15 mouse cellular contexts compared by ENCODE assay signal in the genomic region with DNA sequence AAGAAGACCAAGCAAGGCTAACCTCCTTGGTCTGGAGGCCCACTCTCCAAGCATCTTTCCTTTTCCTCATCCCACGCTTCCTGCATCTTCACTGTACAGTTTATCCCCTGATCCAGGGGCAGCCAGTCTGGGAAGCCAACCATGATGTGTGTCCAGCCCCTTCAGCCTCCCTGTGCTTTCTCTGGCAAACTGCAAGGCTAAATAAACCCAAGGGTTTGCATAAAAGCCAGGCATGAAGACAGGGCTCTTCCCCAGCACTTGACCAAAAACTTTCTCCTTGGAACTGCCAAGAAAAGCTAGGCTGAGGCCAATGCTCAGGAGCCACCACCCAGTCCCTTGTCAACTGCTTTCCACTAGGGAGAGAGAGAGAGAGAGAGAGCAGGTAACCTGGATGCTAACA. TPM values are rescaled to one million over a fixed set of nuclear protein-coding genes. Genes with fewer than 3 reads are reported as not detected.
"Had no signal": no experiment of that assay in that cellular context is flagged by ENCODE, and none has a peak within 500 bp of the region (broad histone marks: within the 10 kb centered on the region; RNA-seq: fewer than 3 reads in every experiment).

No protein-coding gene starts in this region.

- H3K27me3 ChIP-seq: limb, embryonic 15.5 days; liver, embryonic 12.5 days; midbrain, embryonic 13.5 days; stomach, embryonic 15.5 days had no signal

- ATAC-seq: liver, embryonic 12.5 days had no signal

- DNase-seq: kidney, postnatal 36 days; layer of hippocampus, adult 9-11 months; layer of hippocampus, postnatal 36 days; lung, embryonic 14.5 days; lung, postnatal 10 days; lung, postnatal 4 days; right cerebral cortex, postnatal 14 days; thymus, postnatal 4 days had no signal

- H3K9me3 ChIP-seq: limb, embryonic 15.5 days; liver, embryonic 12.5 days; midbrain, embryonic 13.5 days; stomach, embryonic 15.5 days had no signal

- H3K27ac ChIP-seq: kidney, postnatal 0 days; limb, embryonic 15.5 days; liver, embryonic 12.5 days; midbrain, embryonic 13.5 days; stomach, embryonic 15.5 days had no signal

- H3K9ac ChIP-seq: limb, embryonic 15.5 days; liver, embryonic 12.5 days; lung, embryonic 14.5 days; midbrain, embryonic 13.5 days; stomach, embryonic 15.5 days had no signal

- H3K4me2 ChIP-seq: limb, embryonic 15.5 days; liver, embryonic 12.5 days; lung, embryonic 14.5 days; midbrain, embryonic 13.5 days; stomach, embryonic 15.5 days had no signal

- H3K4me3 ChIP-seq: limb, embryonic 15.5 days; liver, embryonic 12.5 days; midbrain, embryonic 13.5 days; stomach, embryonic 15.5 days had no signal

RNA-seq across cellular contexts. Expression of gene Apol8, which starts 52.6 kb away (rescaled TPM):
- total RNA-seq: midbrain, postnatal 0 days had no signal
- polyA plus RNA-seq: kidney, postnatal 0 days; limb, embryonic 11.5 days; lung, embryonic 14.5 days had no signal
